Mouse (Mus musculus) c-Kit-positive CD71-positive TER-119-positive erythroid progenitor cells, embryonic 14.5 days (primary cell): ENCODE measurements around the gene Mtfmt.

ENCODE experiments used
- DNase-seq: peaks from one replicate; pipeline ENCODE4 v3.0.0-alpha.2; 2013; ENCODE audit warnings: low spot score

The Mtfmt gene

GRCm38 (mm10) chr9:65428003-65428402 lies 7.6 kb upstream of the Mtfmt start:
- DNase-seq, result no peak

- no peak for DNase-seq
These were observed 5.2 kb upstream of the Mtfmt start for GRCm38 (mm10) chr9:65430401-65430800.

GRCm38 (mm10) chr9:65430921-65431320 lies 4.7 kb upstream of the Mtfmt start:
- DNase-seq, result no peak

- DNase-seq, result peak; percentile 77
These were observed 3.3 kb upstream of the Mtfmt start for GRCm38 (mm10) chr9:65432236-65432635.

- DNase-seq, result peak; percentile 62
These were observed 1.4 kb upstream of the Mtfmt start for GRCm38 (mm10) chr9:65434140-65434539.

- no peak for DNase-seq
These were observed 371 bp upstream of the Mtfmt start for GRCm38 (mm10) chr9:65435211-65435610.

- no peak for DNase-seq
These were observed 9.1 kb downstream of the Mtfmt start for GRCm38 (mm10) chr9:65444692-65445091.

GRCm38 (mm10) chr9:65447951-65448350 lies 12.4 kb downstream of the Mtfmt start:
- no peak for DNase-seq

- DNase-seq, result no peak
These were observed 23.4 kb downstream of the Mtfmt start for GRCm38 (mm10) chr9:65458975-65459374.

GRCm38 (mm10) chr9:65460198-65460597 lies 24.6 kb downstream of the Mtfmt start:
- no peak for DNase-seq

GRCm38 (mm10) chr9:65460732-65461442 lies 25.3 kb downstream of the Mtfmt start, which contains the start of gene Spg21:
Spg21 (plus strand) TSS chr9:65460947.
- peak; percentile 85 for DNase-seq

GRCm38 (mm10) chr9:65462544-65462943 lies 27.0 kb downstream of the Mtfmt start:
- DNase-seq, result no peak

- no peak for DNase-seq
These were observed 28.6 kb downstream of the Mtfmt start for GRCm38 (mm10) chr9:65464161-65464560.

- DNase-seq, result no peak
These were observed 29.7 kb downstream of the Mtfmt start for GRCm38 (mm10) chr9:65465241-65465640.

GRCm38 (mm10) chr9:65467686-65468085 lies 32.1 kb downstream of the Mtfmt start:
- no peak for DNase-seq

GRCm38 (mm10) chr9:65472769-65473168 lies 37.2 kb downstream of the Mtfmt start:
- no peak for DNase-seq

- no peak for DNase-seq
These were observed 43.6 kb downstream of the Mtfmt start for GRCm38 (mm10) chr9:65479158-65479557.

GRCm38 (mm10) chr9:65480071-65480470 lies 44.5 kb downstream of the Mtfmt start:
- no peak for DNase-seq

- DNase-seq, result no peak
These were observed 55.9 kb downstream of the Mtfmt start for GRCm38 (mm10) chr9:65491476-65491875.

- no peak for DNase-seq
These were observed 56.8 kb downstream of the Mtfmt start for GRCm38 (mm10) chr9:65492351-65492750.

GRCm38 (mm10) chr9:65492851-65493250 lies 57.3 kb downstream of the Mtfmt start:
- DNase-seq, result no peak

GRCm38 (mm10) chr9:65502146-65502545 lies 66.6 kb downstream of the Mtfmt start:
- DNase-seq, result no peak
